Mouse (Mus musculus) G1E (cell line): ENCODE measurements around the gene Usp3. TPM values are rescaled to one million over a fixed set of nuclear protein-coding genes. Genes with fewer than 3 reads are reported as not detected.

ENCODE experiments used
- ATAC-seq: 2 replicates; pipeline ENCODE4 v1.8.0; 2016; ENCODE audit warnings: mild to moderate bottlenecking; ENCODE audit not compliant: insufficient number of reproducible peaks, poor library complexity, low FRiP score, severe bottlenecking; ENCODE audit errors: extremely low read depth
- DNase-seq: peaks from one replicate; pipeline ENCODE4 v3.0.0; 2012; ENCODE audit warnings: low spot score
- H3K27me3 ChIP-seq: 2 replicates; pipeline ENCODE4 v1.6.1; 2012; ENCODE audit warnings: mild to moderate bottlenecking, low read length, inconsistent platforms; ENCODE audit not compliant: insufficient read depth
- H3K36me3 ChIP-seq: replicated peaks from 2 replicates; pipeline ENCODE3; 2012; ENCODE audit warnings: mild to moderate bottlenecking, inconsistent platforms
- H3K4me1 ChIP-seq: 2 replicates; pipeline ENCODE4 v1.6.1; 2012; ENCODE audit warnings: low read depth, low read length, inconsistent platforms, mixed read lengths; ENCODE audit not compliant: insufficient read depth
- H3K4me3 ChIP-seq: 2 replicates; pipeline ENCODE4 v1.5.1; 2012; ENCODE audit warnings: low read depth, mild to moderate bottlenecking, inconsistent platforms, low read length, moderate library complexity, mixed read lengths
- H3K9me3 ChIP-seq: replicated peaks from 2 replicates; pipeline ENCODE4 v1.6.1; 2012; ENCODE audit warnings: inconsistent platforms
- CTCF ChIP-seq: IDR thresholded peaks from 2 replicates; pipeline ENCODE4 v1.5.1; 2012; ENCODE audit warnings: low read depth, low read length, inconsistent platforms, mixed read lengths
- GATA1 ChIP-seq: IDR thresholded peaks from 2 replicates; pipeline ENCODE4 v1.6.1; 2012; ENCODE audit warnings: borderline replicate concordance, low read length, inconsistent platforms, mixed read lengths
- GATA2 ChIP-seq: IDR thresholded peaks from 2 replicates; pipeline ENCODE4 v1.6.1; 2012; ENCODE audit warnings: low read depth, low read length, inconsistent platforms, borderline replicate concordance
- POLR2AphosphoS5 ChIP-seq: IDR thresholded peaks from 2 replicates; pipeline ENCODE4 v1.6.1; 2012; ENCODE audit warnings: low read depth, low read length, inconsistent platforms; ENCODE audit not compliant: insufficient replicate concordance
- TAL1 ChIP-seq: conservative IDR thresholded peaks from 2 replicates; pipeline ENCODE4 v1.6.1; 2012; ENCODE audit warnings: low read depth, low read length, inconsistent platforms, mixed read lengths
- polyA plus RNA-seq: library from polyadenylated mRNA; stranded (reverse); fragments of >175 nt; gene quantifications from 2 replicates; pipeline ENCODE4 v1.2.3, GENCODE M21; 2012
- total RNA-seq, 2 experiments: library from RNA; stranded (forward) in 1 of 2; stranded (reverse) in 1 of 2; fragments of 200-1000 nt in 1 of 2; fragments of >200 nt in 1 of 2; fragmentation: Nextera tagmentation in 1 of 2; gene quantifications; 2 replicates each; pipeline ENCODE4 v1.2.3; 2014 to 2017

Gene Usp3
- total and polyA plus RNA-seq, 3 experiments, result 12.8 to 73.9 (median 35.5) TPM

DNA sequence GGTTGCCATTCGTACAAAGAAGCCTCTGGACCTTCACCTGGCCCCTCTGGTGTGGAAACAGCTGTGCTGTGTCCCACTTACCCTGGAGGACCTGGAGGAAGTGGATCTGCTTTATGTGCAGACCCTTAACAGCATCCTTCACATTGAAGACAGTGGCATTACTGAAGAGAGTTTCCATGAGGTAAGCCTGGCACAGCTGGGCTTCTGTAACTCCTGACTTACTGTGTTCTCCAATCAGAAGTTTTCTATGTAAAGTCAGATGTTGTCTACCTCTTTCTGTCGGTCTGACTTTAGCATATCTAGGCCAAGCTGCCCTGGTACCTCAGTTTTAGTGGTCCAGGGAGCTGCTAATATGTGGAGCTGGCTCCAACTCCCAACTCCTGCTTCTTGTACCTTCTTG lies 91.7 kb downstream of the Usp3 start:
- H3K36me3 ChIP-seq, result peaks cover 84% of the 10 kb centered on the region
- no peak for TF ChIP-seq TAL1
- TF ChIP-seq CTCF, result no peak
- no peak for TF ChIP-seq GATA1
- TF ChIP-seq GATA2, result no peak
- TF ChIP-seq POLR2AphosphoS5, result no peak
- no peaks in the 10 kb centered on the region for H3K27me3 ChIP-seq
- no peak overlapping the region for H3K4me3 ChIP-seq
- H3K4me1 ChIP-seq, result peaks cover 45% of the 10 kb centered on the region
- DNase-seq, result no peak
- ATAC-seq, result no peak
- H3K9me3 ChIP-seq, result no peaks in the 10 kb centered on the region

DNA sequence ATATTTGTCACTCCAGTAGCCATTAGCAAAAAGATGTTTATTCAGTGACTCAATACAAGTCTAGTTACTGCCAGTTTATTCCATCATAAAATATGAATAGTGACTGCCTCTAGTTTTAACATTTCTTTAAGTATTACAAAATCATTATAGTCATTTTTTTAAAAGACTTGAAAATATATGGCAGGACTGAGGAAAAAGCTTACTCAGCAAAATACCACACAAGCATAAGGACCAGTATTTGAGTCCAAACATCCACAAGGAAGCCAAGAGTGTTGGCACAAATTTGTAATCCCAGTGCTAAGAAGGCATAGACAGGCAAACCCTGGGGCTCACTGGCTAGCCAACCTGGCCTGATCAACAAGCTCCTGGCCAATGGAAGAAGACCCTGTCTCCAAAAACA lies 99.0 kb downstream of the Usp3 start:
- no peak for ATAC-seq
- no peak for DNase-seq
- Histone ChIP-seq H3K4me3 (no peak overlapping the region), H3K4me1 (peaks cover 8% of the 10 kb centered on the region), H3K36me3 (peaks cover 87% of the 10 kb centered on the region), H3K9me3 (no peaks in the 10 kb centered on the region), H3K27me3 (no peaks in the 10 kb centered on the region)
- TF ChIP-seq GATA1 (no peak), CTCF (no peak)

DNA sequence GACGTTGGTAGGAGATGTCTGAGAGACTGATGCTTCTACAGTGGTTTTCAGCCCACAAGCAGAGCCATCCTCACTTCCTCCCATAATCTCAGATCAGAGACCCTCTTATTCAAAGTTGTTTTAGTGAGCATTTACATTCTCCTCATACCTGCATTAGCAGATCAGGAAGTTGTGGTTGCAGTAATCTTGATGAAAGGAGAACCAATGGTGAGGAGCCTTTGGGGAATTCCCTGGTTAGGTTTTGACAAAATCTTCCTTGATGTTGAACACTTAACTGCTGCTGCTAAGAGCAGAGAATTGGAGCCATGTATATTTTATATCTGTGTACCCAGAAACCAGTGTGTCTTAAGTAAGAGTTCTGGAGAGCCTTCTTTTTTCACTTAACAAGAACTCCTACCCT lies 100.6 kb downstream of the Usp3 start:
- peaks cover 8% of the 10 kb centered on the region for H3K4me1 ChIP-seq
- no peaks in the 10 kb centered on the region for H3K27me3 ChIP-seq
- TF ChIP-seq TAL1, result no peak
- TF ChIP-seq GATA1, result no peak
- no peak for TF ChIP-seq CTCF
- no peak for TF ChIP-seq POLR2AphosphoS5
- H3K36me3 ChIP-seq, result peaks cover 88% of the 10 kb centered on the region
- no peaks in the 10 kb centered on the region for H3K9me3 ChIP-seq
- DNase-seq (no peak), ATAC-seq (no peak)
- no peak overlapping the region for H3K4me3 ChIP-seq

DNA sequence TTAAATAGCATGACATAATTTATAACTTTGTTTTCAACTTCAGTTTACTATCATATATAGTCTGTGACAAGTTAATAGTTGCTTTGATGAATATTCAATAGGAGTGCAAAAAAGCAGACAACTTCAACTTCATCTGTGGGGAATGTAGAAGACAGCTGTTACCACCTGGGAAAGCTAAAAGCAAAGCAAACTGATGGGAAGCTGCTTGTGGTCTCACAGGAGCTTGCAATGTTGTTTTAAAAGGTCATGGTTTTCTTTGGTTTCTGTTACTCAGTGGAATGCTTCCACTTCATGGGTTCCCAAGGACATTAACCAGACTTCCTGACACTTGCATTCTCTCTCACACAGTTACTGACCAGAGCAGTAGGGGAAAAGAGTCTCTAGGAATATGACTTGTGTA lies 104.2 kb downstream of the Usp3 start:
- DNase-seq (no peak), ATAC-seq (no peak)
- peaks cover 88% of the 10 kb centered on the region for H3K36me3 ChIP-seq
- peaks cover 8% of the 10 kb centered on the region for H3K4me1 ChIP-seq
- no peak for TF ChIP-seq POLR2AphosphoS5
- TF ChIP-seq GATA1, result no peak
- no peak for TF ChIP-seq CTCF
- TF ChIP-seq TAL1, result no peak
- TF ChIP-seq GATA2, result no peak
- H3K27me3 ChIP-seq, result no peaks in the 10 kb centered on the region
- H3K4me3 ChIP-seq, result no peak overlapping the region
- no peaks in the 10 kb centered on the region for H3K9me3 ChIP-seq

DNA sequence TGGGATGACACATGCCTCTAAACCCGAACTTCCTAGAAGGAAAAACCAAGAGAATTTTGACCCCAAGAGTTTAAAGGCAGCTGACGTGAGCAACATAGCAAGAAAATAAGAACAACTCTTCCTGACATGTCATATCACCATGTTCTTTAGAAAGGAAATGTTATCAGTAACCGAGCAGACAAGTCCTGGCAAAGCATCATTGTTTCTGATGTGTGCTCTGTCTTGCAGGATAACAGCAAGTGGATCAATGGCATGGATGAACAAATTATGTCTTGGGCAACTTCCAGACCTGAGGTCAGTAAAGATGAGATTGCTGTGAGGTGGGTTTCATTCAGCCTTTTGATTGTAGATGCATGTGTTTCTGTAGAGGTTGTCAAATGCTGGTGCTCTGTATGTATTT lies 109.5 kb downstream of the Usp3 start:
- no peak for ATAC-seq
- H3K9me3 ChIP-seq, result no peaks in the 10 kb centered on the region
- no peaks in the 10 kb centered on the region for H3K27me3 ChIP-seq
- DNase-seq, result no peak
- TF ChIP-seq TAL1 (no peak), CTCF (no peak)
- H3K36me3 ChIP-seq, result peaks cover 77% of the 10 kb centered on the region
- no peaks in the 10 kb centered on the region for H3K4me1 ChIP-seq
- no peak overlapping the region for H3K4me3 ChIP-seq

DNA sequence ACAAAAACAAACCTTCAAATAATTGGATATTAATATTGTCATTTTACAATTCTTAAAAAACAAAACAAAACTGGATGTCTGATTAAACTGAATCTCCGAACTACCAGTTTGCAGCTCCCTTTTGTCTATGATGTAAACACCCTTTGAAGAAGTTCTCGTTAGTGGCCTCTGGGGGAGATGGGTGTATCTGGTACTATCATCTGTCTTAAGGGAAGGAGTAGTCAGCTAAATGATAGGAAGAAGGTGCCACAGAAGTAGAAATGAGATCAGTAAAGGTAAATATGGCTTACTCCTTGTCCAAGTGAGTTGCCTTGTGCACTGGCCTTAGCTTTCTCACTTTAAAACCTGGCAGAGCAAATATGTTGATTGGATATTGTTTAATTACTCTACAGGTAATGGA lies 115.2 kb downstream of the Usp3 start:
- no peaks in the 10 kb centered on the region for H3K4me1 ChIP-seq
- ATAC-seq (no peak), DNase-seq (no peak)
- H3K36me3 ChIP-seq, result peaks cover 71% of the 10 kb centered on the region
- no peaks in the 10 kb centered on the region for H3K27me3 ChIP-seq
- H3K4me3 ChIP-seq, result no peak overlapping the region
- no peaks in the 10 kb centered on the region for H3K9me3 ChIP-seq
- TF ChIP-seq TAL1 (no peak), GATA1 (no peak), CTCF (no peak), GATA2 (no peak), POLR2AphosphoS5 (no peak)

DNA sequence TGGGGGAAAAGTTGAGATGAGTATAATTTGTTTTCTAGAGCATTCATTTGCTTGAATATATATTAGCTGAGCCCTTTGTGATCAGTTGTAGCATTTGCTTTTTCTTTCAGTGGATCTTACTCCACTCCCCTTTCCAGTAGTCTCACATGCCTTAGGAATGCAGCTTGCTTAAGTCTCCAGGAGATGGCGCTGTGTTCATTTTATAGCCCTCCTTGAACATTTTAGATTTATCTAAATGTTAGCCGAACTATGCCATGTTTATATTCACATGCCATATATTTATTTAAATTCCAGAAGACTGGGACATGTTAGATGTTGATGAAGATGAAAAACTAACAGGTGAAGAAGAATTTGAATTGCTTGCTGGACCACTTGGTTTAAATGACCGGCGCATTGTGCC lies 127.9 kb downstream of the Usp3 start:
- 0 out of 2 replicates have a peak, but pooled peaks cover 2% of the 10 kb centered on the region for H3K4me1 ChIP-seq
- no peak overlapping the region for H3K4me3 ChIP-seq
- no peaks in the 10 kb centered on the region for H3K27me3 ChIP-seq
- no peak for ATAC-seq
- no peak for DNase-seq
- no peaks in the 10 kb centered on the region for H3K9me3 ChIP-seq
- peaks cover 62% of the 10 kb centered on the region for H3K36me3 ChIP-seq
- TF ChIP-seq POLR2AphosphoS5 (no peak), GATA2 (no peak), CTCF (peak; percentile 64; the same call in 1 of the 2 replicates)

Other genes with a start within 250 kb of the Usp3 start
- gene Herc1, start 242.7 kb downstream of the Usp3 start, total RNA-seq (2014; fragmentation: Nextera tagmentation), result 99.8 and 160 TPM in 2 replicates
- gene Herc1, start 242.7 kb downstream of the Usp3 start, total RNA-seq (2017), result 91.7 and 105 TPM in 2 replicates
- 4.0 and 7.0 TPM in 2 replicates for gene Herc1, start 242.7 kb downstream of the Usp3 start, polyA plus RNA-seq
- not detected in 2 replicates for gene Fbxl22, start 78.5 kb downstream of the Usp3 start, total RNA-seq (2014; fragmentation: Nextera tagmentation)
- 0.44 and 0.64 TPM in 2 replicates for gene Fbxl22, start 78.5 kb downstream of the Usp3 start, total RNA-seq (2017)
- 0.10 and 0.15 TPM in 2 replicates for gene Fbxl22, start 78.5 kb downstream of the Usp3 start, polyA plus RNA-seq
- gene Car12, start 120.5 kb upstream of the Usp3 start, total RNA-seq (2014; fragmentation: Nextera tagmentation), result not detected in 2 replicates
- gene Car12, start 120.5 kb upstream of the Usp3 start, total RNA-seq (2017), result 0.05 and 0.12 TPM in 2 replicates
- gene Car12, start 120.5 kb upstream of the Usp3 start, polyA plus RNA-seq, result not detected in 2 replicates
- 0.29 and 0.98 TPM in 2 replicates for gene Aph1b, start 202.3 kb upstream of the Usp3 start, total RNA-seq (2014; fragmentation: Nextera tagmentation)
- 0.98 and 0.99 TPM in 2 replicates for gene Aph1b, start 202.3 kb upstream of the Usp3 start, total RNA-seq (2017)
- gene Aph1b, start 202.3 kb upstream of the Usp3 start, polyA plus RNA-seq, result 0.01 and 0.04 TPM in 2 replicates
- gene Gm10647, start 203.9 kb upstream of the Usp3 start, total RNA-seq (2014; fragmentation: Nextera tagmentation), result not detected in 2 replicates
- 0.22 and 0.23 TPM in 2 replicates for gene Gm10647, start 203.9 kb upstream of the Usp3 start, total RNA-seq (2017)
- not detected in 2 replicates for gene Gm10647, start 203.9 kb upstream of the Usp3 start, polyA plus RNA-seq
- not detected in 2 replicates for gene Aph1c, start 241.6 kb upstream of the Usp3 start, total RNA-seq (2014; fragmentation: Nextera tagmentation)
- gene Aph1c, start 241.6 kb upstream of the Usp3 start, total RNA-seq (2017), result 0.12 and 0.16 TPM in 2 replicates
- gene Aph1c, start 241.6 kb upstream of the Usp3 start, polyA plus RNA-seq, result not detected in 2 replicates